Mouse (Mus musculus) CH12.LX (cell line): ENCODE data around the gene Hunk. TPM values are rescaled to one million over a fixed set of nuclear protein-coding genes. Genes with fewer than 3 reads are reported as not detected.

Experiments used
- DNase-seq: peaks from one replicate; pipeline ENCODE4 v3.0.0-alpha.2; 2013; ENCODE audit errors: extremely low read depth
- H3K27ac ChIP-seq: 2 replicates; pipeline ENCODE4 v1.5.1; 2012; ENCODE audit warnings: low read depth, mild to moderate bottlenecking, control low read depth, moderate library complexity; ENCODE audit not compliant: insufficient read depth
- H3K27me3 ChIP-seq: replicated peaks from 2 replicates; pipeline ENCODE3; 2012; ENCODE audit warnings: inconsistent platforms
- H3K36me3 ChIP-seq, 2 experiments: replicated peaks in 1 of 2; 2 replicates each; pipeline versions ENCODE3 to v1.6.1; 2012; ENCODE audit warnings: inconsistent platforms in 1 of 2, low read length in 1 of 2, mild to moderate bottlenecking in 1 of 2, mixed read lengths in 1 of 2, moderate library complexity in 1 of 2; ENCODE audit not compliant: control insufficient read depth in 1 of 2, insufficient read depth in 1 of 2
- H3K4me1 ChIP-seq, 2 experiments: 2 replicates each; pipeline ENCODE4 v1.6.1; 2012; ENCODE audit warnings: inconsistent platforms in 1 of 2, moderate library complexity in 1 of 2; ENCODE audit not compliant: insufficient read depth in 2 of 2, control insufficient read depth in 1 of 2
- H3K4me2 ChIP-seq: 2 replicates; pipeline ENCODE4 v1.6.1; 2012; ENCODE audit warnings: low read depth, mild to moderate bottlenecking, control low read depth; ENCODE audit not compliant: poor library complexity, insufficient read depth, severe bottlenecking
- H3K4me3 ChIP-seq, 3 experiments: fragments of 150-350 bp in 1 of 3; sonication (generic) in 1 of 3; replicated peaks in 1 of 3; 2 replicates each; pipeline versions ENCODE3 to v1.5.1; 2011 to 2012; ENCODE audit warnings: low read depth in 2 of 3, low read length in 2 of 3, mild to moderate bottlenecking in 2 of 3, moderate library complexity in 2 of 3, control low read depth in 1 of 3, improper control_type of control experiment in 1 of 3, inconsistent platforms in 1 of 3, mixed read lengths in 1 of 3; ENCODE audit not compliant: poor library complexity in 1 of 3
- H3K79me2 ChIP-seq: replicated peaks from 2 replicates; pipeline ENCODE4 v1.6.1; 2012; ENCODE audit warnings: mild to moderate bottlenecking, moderate library complexity; ENCODE audit not compliant: control insufficient read depth, poor library complexity, insufficient read depth, severe bottlenecking; ENCODE audit errors: extremely low read depth
- H3K9ac ChIP-seq: 2 replicates; pipeline ENCODE4 v1.6.1; 2012; ENCODE audit warnings: low read depth, mild to moderate bottlenecking, control low read depth, moderate library complexity; ENCODE audit not compliant: insufficient read depth
- H3K9me3 ChIP-seq: replicated peaks from 2 replicates; pipeline ENCODE3; 2012; ENCODE audit warnings: low read length, inconsistent platforms, mixed read lengths
- BHLHE40 ChIP-seq: IDR thresholded peaks from 2 replicates; pipeline ENCODE4 v1.6.1; 2011; ENCODE audit warnings: mild to moderate bottlenecking, low read depth, low read length, improper control_type of control experiment
- CHD1 ChIP-seq: IDR thresholded peaks from 2 replicates; pipeline ENCODE4 v1.6.1; 2012; ENCODE audit warnings: low read depth, low read length, improper control_type of control experiment, inconsistent platforms
- CHD2 ChIP-seq: IDR thresholded peaks from 2 replicates; pipeline ENCODE4 v1.6.1; 2011; ENCODE audit warnings: low read length, improper control_type of control experiment
- CTCF ChIP-seq, 2 experiments: IDR thresholded peaks in 1 of 2; conservative IDR thresholded peaks in 1 of 2; 2 replicates each; pipeline ENCODE4 v1.5.1; 2011 to 2012; ENCODE audit warnings: low read depth in 2 of 2, low read length in 2 of 2, improper control_type of control experiment in 1 of 2, inconsistent platforms in 1 of 2, mild to moderate bottlenecking in 1 of 2, moderate library complexity in 1 of 2
- E2F4 ChIP-seq: IDR thresholded peaks from 2 replicates; pipeline ENCODE4 v1.6.1; 2011; ENCODE audit warnings: low read depth, low read length, improper control_type of control experiment; ENCODE audit not compliant: insufficient replicate concordance
- ELF1 ChIP-seq: IDR thresholded peaks from 2 replicates; pipeline ENCODE4 v1.6.1; 2014; ENCODE audit warnings: low read depth, mild to moderate bottlenecking, inconsistent platforms, low read length, improper control_type of control experiment
- EP300 ChIP-seq: IDR thresholded peaks from 2 replicates; pipeline ENCODE4 v1.6.1; 2011; ENCODE audit warnings: low read length, improper control_type of control experiment
- ETS1 ChIP-seq: conservative IDR thresholded peaks from 2 replicates; pipeline ENCODE4 v1.6.1; 2012; ENCODE audit warnings: low read depth, mild to moderate bottlenecking, inconsistent platforms, low read length, improper control_type of control experiment, moderate library complexity
- HCFC1 ChIP-seq: IDR thresholded peaks from 2 replicates; pipeline ENCODE4 v1.6.1; 2012; ENCODE audit warnings: low read depth, mild to moderate bottlenecking, inconsistent platforms, low read length, improper control_type of control experiment
- IRF4 ChIP-seq: IDR thresholded peaks from 2 replicates; pipeline ENCODE4 v1.6.1; 2014; ENCODE audit warnings: low read depth, mild to moderate bottlenecking, inconsistent platforms, low read length, improper control_type of control experiment
- JUN ChIP-seq: IDR thresholded peaks from 2 replicates; pipeline ENCODE4 v1.6.1; 2011; ENCODE audit warnings: low read depth, mild to moderate bottlenecking, low read length, improper control_type of control experiment, moderate library complexity; ENCODE audit not compliant: insufficient read depth
- JUND ChIP-seq: conservative IDR thresholded peaks from 2 replicates; pipeline ENCODE4 v1.6.1; 2011; ENCODE audit warnings: low read depth, low read length, improper control_type of control experiment
- KAT2A ChIP-seq: IDR thresholded peaks from 2 replicates; pipeline ENCODE4 v1.6.1; 2012; ENCODE audit warnings: low read length, improper control_type of control experiment, inconsistent platforms; ENCODE audit not compliant: insufficient replicate concordance
- MAFK ChIP-seq: IDR thresholded peaks from 2 replicates; pipeline ENCODE4 v1.6.1; 2011; ENCODE audit warnings: low read length, improper control_type of control experiment; ENCODE audit not compliant: insufficient replicate concordance
- MAX ChIP-seq: IDR thresholded peaks from 2 replicates; pipeline ENCODE4 v1.6.1; 2011; ENCODE audit warnings: low read length, improper control_type of control experiment
- MEF2A ChIP-seq: IDR thresholded peaks from 2 replicates; pipeline ENCODE4 v1.6.1; 2014; ENCODE audit warnings: low read depth, mild to moderate bottlenecking, inconsistent platforms, low read length, improper control_type of control experiment, borderline replicate concordance
- MXI1 ChIP-seq: IDR thresholded peaks from 2 replicates; pipeline ENCODE4 v1.6.1; 2011; ENCODE audit warnings: mild to moderate bottlenecking, low read depth, low read length, improper control_type of control experiment
- NRF1 ChIP-seq: IDR thresholded peaks from 2 replicates; pipeline ENCODE4 v1.6.1; 2014; ENCODE audit warnings: low read depth, mild to moderate bottlenecking, inconsistent platforms, low read length, improper control_type of control experiment, moderate library complexity
- POLR2A ChIP-seq: IDR thresholded peaks from 2 replicates; pipeline ENCODE4 v1.6.1; 2011; ENCODE audit warnings: low read depth, mild to moderate bottlenecking, improper control_type of control experiment, low read length
- POLR2AphosphoS2 ChIP-seq: IDR thresholded peaks from 2 replicates; pipeline ENCODE4 v1.6.1; 2011; ENCODE audit warnings: low read depth, low read length, improper control_type of control experiment
- RAD21 ChIP-seq: IDR thresholded peaks from 2 replicates; pipeline ENCODE4 v1.6.1; 2011; ENCODE audit warnings: low read depth, mild to moderate bottlenecking, low read length, improper control_type of control experiment, moderate library complexity
- TCF12 ChIP-seq: IDR thresholded peaks from 2 replicates; pipeline ENCODE4 v1.6.1; 2014; ENCODE audit warnings: low read depth, mild to moderate bottlenecking, inconsistent platforms, low read length, improper control_type of control experiment
- USF1 ChIP-seq: IDR thresholded peaks from 2 replicates; pipeline ENCODE4 v1.6.1; 2014; ENCODE audit warnings: low read depth, mild to moderate bottlenecking, inconsistent platforms, low read length, improper control_type of control experiment
- USF2 ChIP-seq: conservative IDR thresholded peaks from 2 replicates; pipeline ENCODE4 v1.6.1; 2011; ENCODE audit warnings: low read depth, low read length, improper control_type of control experiment
- ZC3H11A ChIP-seq: IDR thresholded peaks from 2 replicates; pipeline ENCODE4 v1.6.1; 2012; ENCODE audit warnings: low read depth, mild to moderate bottlenecking, inconsistent platforms, low read length, improper control_type of control experiment
- dilution Hi-C: fragments of 300-500 bp; cut with MboI; formaldehyde crosslinking; loops from 2 replicates; pipeline ENCODE4 v1.14.3; 2020; ENCODE audit warnings: low sequenced_read_pairs; ENCODE audit not compliant: extremely low pct_unique_long_range_greater_than_20kb, extremely low pct_ligation_motif_present
- in situ Hi-C: fragments of 300-500 bp; cut with MboI; formaldehyde crosslinking; loops from 3 replicates; pipeline ENCODE4 v1.14.3; 2019; ENCODE audit warnings: low sequenced_read_pairs, low pct_ligation_motif_present, low pct_unique_long_range_greater_than_20kb, mixed read lengths
- polyA plus RNA-seq: library from polyadenylated mRNA; unstranded; fragments of >175 nt; gene quantifications from 2 replicates; pipeline ENCODE4 v1.2.1, GENCODE M21; 2012; ENCODE audit warnings: low read depth; ENCODE audit not compliant: insufficient read length
- total RNA-seq, 2 experiments: library from RNA; depleted of rRNA; stranded (reverse); fragments of 300-350 nt in 1 of 2; fragments of >200 nt in 1 of 2; gene quantifications; 2 replicates each; pipeline ENCODE4 v1.2.3; 2012 to 2014

The Hunk gene
- total and polyA plus RNA-seq, 3 experiments = not detected

- dilution Hi-C loops (no loop called here), in situ Hi-C loops (no loop called here)
- H3K4me3 ChIP-seq = no peak overlapping the region
- H3K27me3 ChIP-seq = peaks cover 6% of the 10 kb centered on the region
- peaks cover 44% of the 10 kb centered on the region for H3K9me3 ChIP-seq
- no peaks in the 10 kb centered on the region for H3K79me2 ChIP-seq
- H3K4me2 ChIP-seq = no peak overlapping the region
- H3K4me1 ChIP-seq = peaks cover 0 to 9% of the 10 kb centered on the region in 2 experiments; a peak in 2 of 4 replicates
- no peaks in the 10 kb centered on the region for H3K36me3 ChIP-seq
- no peak overlapping the region for H3K9ac ChIP-seq
- no peak overlapping the region for H3K27ac ChIP-seq
- TF ChIP-seq MAFK (no peak), IRF4 (no peak), POLR2A (no peak), JUND (no peak), MXI1 (no peak), KAT2A (no peak), ETS1 (no peak), USF2 (no peak), NRF1 (no peak), CTCF (conservative IDR thresholded peaks at IDR 0.05 in 1 of 2, IDR thresholded peaks at IDR 0.05 in 1 of 2; ENCODE audit: low read depth in 2 of 2, low read length in 2 of 2) (no peak), MAX (no peak), ZC3H11A (no peak), TCF12 (no peak), MEF2A (no peak), RAD21 (no peak), USF1 (no peak), HCFC1 (no peak), BHLHE40 (no peak)
- no peak for DNase-seq
Measured at GRCm38 (mm10) chr16:90458899-90459610, 73.2 kb downstream of the Hunk start.

GRCm38 (mm10) chr16:90461304-90461905 is 75.6 kb downstream of the Hunk start:
- H3K79me2 ChIP-seq = no peaks in the 10 kb centered on the region
- H3K4me3 ChIP-seq = no peak overlapping the region
- dilution Hi-C loops = no loop called here
- peaks cover 4% of the 10 kb centered on the region for H3K27me3 ChIP-seq
- no peak overlapping the region for H3K9ac ChIP-seq
- H3K27ac ChIP-seq = no peak overlapping the region
- TF ChIP-seq JUN (no peak), CHD1 (no peak), NRF1 (no peak), POLR2AphosphoS2 (no peak), MAX (no peak), IRF4 (no peak), ELF1 (no peak), E2F4 (no peak), EP300 (no peak), MAFK (no peak), CHD2 (no peak)
- TF ChIP-seq, all 38 proteins: peak for 0
- H3K36me3 ChIP-seq = no peaks in the 10 kb centered on the region
- peaks cover 27% of the 10 kb centered on the region for H3K9me3 ChIP-seq
- in situ Hi-C loops = no loop called here
- H3K4me1 ChIP-seq = peaks cover 0 to 6% of the 10 kb centered on the region in 2 experiments; a peak in 2 of 4 replicates
- no peak for DNase-seq
- no peak overlapping the region for H3K4me2 ChIP-seq
